Mouse (Mus musculus) spleen, adult 2 months (tissue): ENCODE measurements around the gene Olfr522. TPM values are rescaled to one million over a fixed set of nuclear protein-coding genes. Genes with fewer than 3 reads are reported as not detected.
A peak's percentile ranks its signal among the peaks of the same experiment; 100 is the strongest.

ENCODE experiments used
- DNase-seq, 2 experiments: peaks; one replicate each; pipeline versions ENCODE4 v3.0.0 to v3.0.0-alpha.2; 2012 to 2021; ENCODE audit warnings: low spot score in 2 of 2, low read depth in 1 of 2
- H3K27ac ChIP-seq: fragments of 200-500 bp; 2 replicates; pipeline ENCODE4 v1.5.1; 2012; ENCODE audit warnings: low read length, inconsistent platforms; ENCODE audit not compliant: insufficient read depth
- H3K27me3 ChIP-seq: fragments of 200-500 bp; 2 replicates; pipeline ENCODE4 v1.6.1; 2012; ENCODE audit warnings: mild to moderate bottlenecking, moderate library complexity, low read length, inconsistent platforms; ENCODE audit not compliant: control insufficient read depth, insufficient read depth
- H3K36me3 ChIP-seq: fragments of 200-500 bp; 2 replicates; pipeline ENCODE4 v1.6.1; 2012; ENCODE audit warnings: mild to moderate bottlenecking, low read length, inconsistent platforms; ENCODE audit not compliant: control insufficient read depth, insufficient read depth
- H3K4me1 ChIP-seq: fragments of 200-500 bp; 2 replicates; pipeline ENCODE4 v1.6.1; 2011; ENCODE audit warnings: inconsistent platforms; ENCODE audit not compliant: control insufficient read depth, insufficient read depth, insufficient read length
- H3K4me3 ChIP-seq: fragments of 200-500 bp; 2 replicates; pipeline ENCODE4 v1.5.1; 2011; ENCODE audit warnings: mild to moderate bottlenecking, inconsistent platforms; ENCODE audit not compliant: insufficient read depth, insufficient read length; ENCODE audit errors: extremely low read depth
- CTCF ChIP-seq: fragments of 200-500 bp; IDR thresholded peaks from 2 replicates; pipeline ENCODE4 v1.5.1; 2011; ENCODE audit warnings: mild to moderate bottlenecking, inconsistent platforms; ENCODE audit not compliant: insufficient read depth, insufficient read length, insufficient replicate concordance; ENCODE audit errors: extremely low read depth
- POLR2A ChIP-seq: fragments of 200-500 bp; IDR thresholded peaks from 2 replicates; pipeline ENCODE4 v1.6.1; 2011; ENCODE audit warnings: low read depth, low read length, inconsistent platforms
- WGBS: fragments of 180-500 bp; shearing (Covaris S2); methylation state at CpG from one replicate; pipeline ENCODE4 v1.1.7; 2018; 5-methylcytosine and 5-hydroxymethylcytosine counted together
- polyA plus RNA-seq: library from polyadenylated mRNA; depleted of rRNA; stranded (reverse); fragments of >200 nt; gene quantifications from 2 replicates; pipeline ENCODE4 v1.2.3, GENCODE M21; 2012

Gene Olfr522
- polyA plus RNA-seq, 1 experiment = not detected

DNA sequence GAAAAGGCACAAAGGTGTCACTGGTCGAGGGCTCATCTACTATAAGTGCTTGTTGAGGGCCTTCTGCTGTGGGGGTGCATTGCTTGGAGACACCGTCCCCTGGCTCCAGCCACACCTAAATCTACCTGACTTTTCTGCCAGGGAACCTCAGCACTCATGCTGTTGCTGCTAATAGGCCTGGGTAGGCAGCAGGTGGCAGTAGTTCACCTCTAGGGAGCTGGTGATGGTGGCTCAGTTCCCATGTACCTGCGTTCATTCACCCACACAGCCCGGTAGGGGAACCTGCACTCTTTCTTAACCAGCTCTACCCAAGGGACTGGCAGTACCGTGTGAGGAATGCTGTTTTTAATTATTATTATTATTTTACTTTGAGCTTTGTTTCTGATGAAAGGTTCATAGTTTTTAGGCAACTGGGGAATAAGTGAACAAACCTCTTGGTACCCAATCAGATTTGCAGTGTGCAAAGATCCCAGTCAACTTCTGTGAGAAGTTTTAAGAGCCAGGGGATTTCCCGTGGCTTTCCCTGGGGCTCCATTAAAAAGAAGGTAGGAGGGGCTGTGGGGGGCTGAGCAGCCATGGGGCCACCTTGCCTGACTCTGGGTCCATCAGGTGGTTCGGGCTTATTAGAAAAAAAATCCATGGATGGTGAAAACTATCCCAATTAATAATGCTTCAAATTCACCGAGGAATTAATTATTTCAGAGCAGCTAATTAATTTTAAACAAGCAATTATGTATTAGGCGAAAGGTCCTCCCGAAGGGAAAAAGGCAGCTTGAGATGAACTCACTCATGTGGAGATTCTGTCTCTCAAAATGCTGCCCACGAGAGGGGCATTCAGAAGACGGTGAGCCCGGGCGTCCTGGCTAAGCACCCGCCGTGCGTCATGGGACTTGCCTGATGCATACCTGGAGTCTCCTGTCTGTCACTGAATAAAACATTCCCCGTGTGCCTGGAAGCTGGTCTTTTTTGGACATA is 22.4 kb upstream of the Olfr522 start:
- no peaks in the 10 kb centered on the region for H3K36me3 ChIP-seq
- H3K27me3 ChIP-seq = no peaks in the 10 kb centered on the region
- WGBS = 67% methylated on average over 18 of the region's 18 CpGs
- DNase-seq = peak; percentile 21 to 30
- no peak overlapping the region for H3K4me3 ChIP-seq
- H3K4me1 ChIP-seq = no peaks in the 10 kb centered on the region
- peak; percentile 37; the same call in 1 of the 2 replicates for TF ChIP-seq CTCF
- TF ChIP-seq POLR2A = no peak
- no peak overlapping the region for H3K27ac ChIP-seq

DNA sequence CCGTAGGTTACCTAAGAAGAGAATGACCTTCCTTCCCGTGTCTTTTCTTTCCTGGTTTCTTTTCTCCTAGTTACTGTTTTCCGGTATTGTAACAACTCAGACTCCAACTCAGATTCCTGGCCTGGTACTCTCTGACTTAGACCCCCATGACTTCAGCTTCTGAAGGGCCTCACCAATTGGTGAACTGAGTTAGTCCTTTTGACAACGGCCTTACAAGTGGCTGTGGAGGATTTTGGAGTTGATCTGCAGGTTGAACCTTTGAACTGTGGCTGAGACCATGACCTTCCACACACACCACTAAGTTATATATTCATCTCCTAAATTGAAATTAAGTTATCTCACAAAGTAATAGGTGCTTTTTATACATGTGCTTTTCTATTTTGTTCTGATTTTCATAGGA is 19.6 kb upstream of the Olfr522 start:
- H3K36me3 ChIP-seq = no peaks in the 10 kb centered on the region
- H3K4me3 ChIP-seq = no peak overlapping the region
- DNase-seq = no peak
- TF ChIP-seq POLR2A = no peak
- no peak for TF ChIP-seq CTCF
- no peaks in the 10 kb centered on the region for H3K4me1 ChIP-seq
- 86% methylated on average over 4 of the region's 4 CpGs for WGBS
- H3K27ac ChIP-seq = no peak overlapping the region
- H3K27me3 ChIP-seq = no peaks in the 10 kb centered on the region

DNA sequence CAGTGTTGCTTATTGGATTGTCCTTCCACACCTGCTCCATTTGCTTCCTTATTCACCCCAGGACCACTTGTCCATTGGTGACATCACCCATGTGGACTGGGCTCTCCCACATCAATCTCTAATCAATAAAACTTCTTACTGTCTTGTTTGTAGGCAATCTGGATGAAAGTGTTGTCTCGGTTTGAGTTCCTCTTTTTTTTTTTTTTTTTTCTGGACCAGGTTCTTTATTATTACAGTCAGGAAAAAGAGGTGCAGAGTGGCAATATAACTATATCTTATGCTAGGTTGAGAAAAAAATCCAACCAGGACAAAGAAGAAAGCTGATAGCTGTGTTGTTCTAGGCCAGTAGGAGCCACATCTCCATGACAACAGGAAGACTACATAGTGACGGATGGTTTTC is 16.1 kb upstream of the Olfr522 start:
- TF ChIP-seq CTCF = no peak
- no peak for TF ChIP-seq POLR2A
- DNase-seq = no peak
- Histone ChIP-seq H3K4me1 (no peaks in the 10 kb centered on the region), H3K27ac (no peak overlapping the region), H3K36me3 (no peaks in the 10 kb centered on the region), H3K4me3 (no peak overlapping the region), H3K27me3 (no peaks in the 10 kb centered on the region)
- 56% methylated on average over 2 of the region's 2 CpGs for WGBS

DNA sequence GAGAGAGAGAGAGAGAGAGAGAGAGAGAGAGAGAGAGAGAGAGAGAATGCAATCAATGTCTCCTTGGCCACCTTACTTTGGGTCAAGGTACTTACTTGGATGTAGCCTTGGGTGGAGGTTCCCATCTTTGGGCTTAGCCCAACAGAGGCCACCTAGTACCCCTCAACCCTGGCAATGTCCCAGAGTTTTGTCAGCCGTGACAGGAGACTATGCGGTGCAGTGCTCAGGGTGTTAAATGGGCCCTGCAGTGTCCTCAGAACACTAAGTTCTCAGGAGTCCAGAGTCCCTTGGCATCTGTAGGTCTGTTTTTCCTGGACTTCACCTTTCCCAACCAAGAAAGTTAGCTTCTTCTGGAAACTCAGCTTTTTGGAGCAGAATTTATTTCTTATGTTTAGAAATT is 14.6 kb upstream of the Olfr522 start:
- TF ChIP-seq CTCF = no peak
- TF ChIP-seq POLR2A = no peak
- H3K4me3 ChIP-seq = no peak overlapping the region
- H3K27me3 ChIP-seq = no peaks in the 10 kb centered on the region
- H3K27ac ChIP-seq = no peak overlapping the region
- H3K36me3 ChIP-seq = no peaks in the 10 kb centered on the region
- no peak for DNase-seq
- 91% methylated on average over 2 of the region's 2 CpGs for WGBS
- H3K4me1 ChIP-seq = no peaks in the 10 kb centered on the region

DNA sequence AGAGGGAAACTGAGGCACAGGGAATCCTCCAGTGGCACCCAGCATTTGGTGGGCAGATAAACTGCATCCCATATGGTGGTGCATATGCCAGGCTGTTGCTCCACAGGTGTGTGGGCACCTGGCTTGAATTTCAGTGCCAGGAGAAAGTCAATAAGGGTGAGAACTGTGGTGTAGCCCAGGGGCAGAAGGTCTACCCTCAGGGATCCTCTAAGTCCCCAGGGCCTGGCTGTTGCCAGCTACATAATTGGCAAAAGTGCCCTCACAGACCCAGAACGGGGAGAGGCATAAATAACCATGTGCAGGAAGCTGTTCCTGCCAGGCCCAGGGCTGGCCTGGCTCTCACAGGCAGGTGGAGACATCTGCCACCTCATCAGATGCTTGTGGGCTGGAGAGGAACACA is 8.4 kb upstream of the Olfr522 start, which contains the start of gene Olfr523:
Olfr523 (plus strand) TSS at position 282 of the 400 bp plus-strand sequence.
- TF ChIP-seq CTCF = no peak
- TF ChIP-seq POLR2A = no peak
- Histone ChIP-seq H3K4me1 (no peaks in the 10 kb centered on the region), H3K4me3 (no peak within 1 kb of the TSS), H3K27me3 (no peaks in the 10 kb centered on the region), H3K36me3 (no peaks in the 10 kb centered on the region), H3K27ac (no peak within 1 kb of the TSS)
- 12% methylated on average over 1 of the region's 1 CpGs for WGBS
- no peak for DNase-seq

DNA sequence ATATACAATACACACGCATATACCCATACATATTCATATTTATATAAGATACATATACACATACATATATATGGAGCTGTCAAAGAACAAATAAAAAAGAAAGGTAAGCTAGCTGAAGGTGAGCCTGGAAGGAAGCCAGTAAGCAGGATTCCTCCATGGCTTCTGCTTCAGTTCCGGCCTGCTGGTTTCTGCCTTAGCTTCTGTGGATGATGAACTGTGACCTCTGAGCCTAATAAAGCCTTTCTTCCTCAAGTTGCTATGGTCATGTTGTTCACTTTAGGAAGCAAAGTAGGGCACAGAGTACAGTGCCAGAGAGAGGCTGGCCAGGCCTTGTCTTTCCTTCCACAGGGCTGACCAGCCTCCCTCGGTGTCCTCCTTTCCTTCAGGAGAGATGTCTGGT is 6.3 kb upstream of the Olfr522 start:
- no peaks in the 10 kb centered on the region for H3K27me3 ChIP-seq
- WGBS = 88% methylated on average over 3 of the region's 3 CpGs
- TF ChIP-seq CTCF (no peak), POLR2A (no peak)
- no peak for DNase-seq
- no peak overlapping the region for H3K4me3 ChIP-seq
- no peak overlapping the region for H3K27ac ChIP-seq
- no peaks in the 10 kb centered on the region for H3K36me3 ChIP-seq
- no peaks in the 10 kb centered on the region for H3K4me1 ChIP-seq

DNA sequence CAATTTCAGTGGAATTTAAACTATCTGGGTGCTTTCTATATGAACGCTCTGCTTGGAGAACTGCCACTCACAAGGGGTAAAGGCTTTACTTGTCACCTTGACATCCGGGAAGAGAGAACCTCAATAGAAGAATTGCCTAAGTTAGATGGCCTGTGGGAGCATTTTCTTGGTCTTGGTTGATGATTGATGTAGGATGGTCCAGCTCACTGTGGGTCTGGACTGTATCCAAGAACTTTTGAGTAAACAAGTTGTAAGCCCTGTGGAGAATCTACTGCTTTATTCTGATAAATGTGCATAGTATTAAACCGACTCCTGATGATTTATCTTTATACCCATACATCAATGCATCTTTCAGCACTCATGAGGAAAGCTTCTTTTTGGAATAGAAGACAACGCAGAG is 4.8 kb upstream of the Olfr522 start:
- TF ChIP-seq POLR2A (no peak), CTCF (no peak)
- no peaks in the 10 kb centered on the region for H3K4me1 ChIP-seq
- DNase-seq = no peak
- no peaks in the 10 kb centered on the region for H3K27me3 ChIP-seq
- 90% methylated on average over 4 of the region's 4 CpGs for WGBS
- no peak overlapping the region for H3K4me3 ChIP-seq
- no peak overlapping the region for H3K27ac ChIP-seq
- H3K36me3 ChIP-seq = no peaks in the 10 kb centered on the region
